Mouse (Mus musculus): ENCODE results near the gene Phkg2.
"Not testable (repeated sequence)": the region's sequence is repeated elsewhere in the genome, so short reads cannot be mapped to it uniquely, and the experiment has no call there.

DNA sequence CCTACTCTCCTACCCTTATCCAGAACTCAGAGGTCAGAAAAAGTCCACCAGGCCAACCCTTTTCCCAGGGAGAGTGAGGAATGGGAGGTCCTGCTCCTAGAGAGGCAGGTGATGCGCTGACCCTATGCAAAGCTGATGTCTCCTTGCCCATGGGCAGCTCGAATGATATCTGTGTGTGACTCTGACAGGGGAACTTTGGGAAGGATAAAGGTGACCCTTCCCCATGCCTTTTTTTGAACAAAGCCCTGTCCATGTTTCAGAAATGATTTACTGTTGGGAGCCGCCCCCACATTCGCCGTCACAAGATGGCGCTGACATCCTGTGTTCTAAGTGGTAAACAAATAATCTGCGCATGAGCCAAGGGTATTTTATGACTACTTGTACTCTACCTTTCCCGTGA is 45.3 kb downstream of the Phkg2 start:
- not testable (repeated sequence) for TF ChIP-seq CTCF (IDR thresholded peaks at IDR 0.05; ENCODE audit: control insufficient read depth, insufficient read depth, low read length); POLR2A (IDR thresholded peaks at IDR 0.05; ENCODE audit: borderline replicate concordance, control insufficient read depth, low read depth, low read length)

All from bone marrow, adult 2 months (tissue).